Mouse (Mus musculus) liver, embryonic 12.5 days (tissue): ENCODE data around the gene Bpifb6. TPM values are rescaled to one million over a fixed set of nuclear protein-coding genes. Genes with fewer than 3 reads are reported as not detected.

Source experiments
- polyA plus RNA-seq: library from polyadenylated mRNA; unstranded; fragments of >200 nt; fragmentation: Nextera tagmentation; extraction: Ambion mirVana; gene quantifications from 2 replicates; pipeline ENCODE4 v1.2.1, GENCODE M21; 2016

Bpifb6 gene
- polyA plus RNA-seq, 1 experiment from 2014 or later: not detected

Other genes starting within 250 kb of the Bpifb6 start
- gene Dnmt3c, start 203.7 kb upstream of the Bpifb6 start, polyA plus RNA-seq: 0.42 and 0.58 TPM in 2 replicates
- 199 and 200 TPM in 2 replicates for gene Mapre1, start 159.1 kb upstream of the Bpifb6 start, polyA plus RNA-seq
- gene Efcab8, start 120.5 kb upstream of the Bpifb6 start, polyA plus RNA-seq: 0.10 and 0.16 TPM in 2 replicates
- gene Sun5, start 29.3 kb upstream of the Bpifb6 start, polyA plus RNA-seq: not detected in 2 replicates
- gene Bpifb2, start 25.3 kb upstream of the Bpifb6 start, polyA plus RNA-seq: not detected in 2 replicates
- not detected in 2 replicates for gene Bpifb3, start 17.8 kb downstream of the Bpifb6 start, polyA plus RNA-seq
- gene Bpifb4, start 37.8 kb downstream of the Bpifb6 start, polyA plus RNA-seq: 0.08 TPM in 1 of 2 replicates, not detected in the other
- gene Bpifa6, start 74.6 kb downstream of the Bpifb6 start, polyA plus RNA-seq: not detected in 2 replicates
- not detected in 2 replicates for gene Bpifa2, start 107.9 kb downstream of the Bpifb6 start, polyA plus RNA-seq
- gene Bpifa3, start 229.9 kb downstream of the Bpifb6 start, polyA plus RNA-seq: not detected in 2 replicates
- gene Bpifa1, start 242.5 kb downstream of the Bpifb6 start, polyA plus RNA-seq: 0.11 and 0.16 TPM in 2 replicates